Mouse (Mus musculus): ENCODE results near the gene Pld4. TPM values are rescaled to one million over a fixed set of nuclear protein-coding genes. Genes with fewer than 3 reads are reported as not detected.

The Pld4 gene
- total and polyA plus RNA-seq, 2 experiments = 8.5 to 20.5 TPM

- Histone ChIP-seq H3K27me3 (ENCODE audit: control insufficient read depth, insufficient read depth, low read length) (no peaks in the 10 kb centered on the region), H3K9ac (ENCODE audit: low read depth, low read length) (no peak overlapping the region), H3K27ac (replicated peaks; ENCODE audit: insufficient read depth, low read depth, low read length) (no peak overlapping the region), H3K36me3 (ENCODE audit: control insufficient read depth, insufficient read depth, low read length) (no peaks in the 10 kb centered on the region), H3K4me3 (ENCODE audit: insufficient read depth, low read depth, low read length) (no peak overlapping the region), H3K79me2 (ENCODE audit: control insufficient read depth, insufficient read depth, low read length) (no peaks in the 10 kb centered on the region), H3K4me1 (ENCODE audit: control insufficient read depth, insufficient read depth, low read length) (no peaks in the 10 kb centered on the region)
- DNase-seq (ENCODE audit: extremely low read depth, low read depth, low spot score) = no peak
- 71% methylated on average over 5 of the region's 5 CpGs for WGBS
- no peak for TF ChIP-seq POLR2A (IDR thresholded peaks at IDR 0.05; ENCODE audit: extremely low read depth, insufficient read depth, low read length)
- no peak for TF ChIP-seq CTCF (IDR thresholded peaks at IDR 0.05; ENCODE audit: low read depth, low read length)
Observed at GRCm38 (mm10) chr12:112808212-112808586, 47.7 kb downstream of the Pld4 start.

GRCm38 (mm10) chr12:112808587-112809364, 48.3 kb downstream of the Pld4 start, which contains the start of gene Clba1:
Gene Clba1, plus strand, starts transcription at chr12:112808937.
- Histone ChIP-seq H3K36me3 (ENCODE audit: control insufficient read depth, insufficient read depth, low read length) (no peaks in the 10 kb centered on the region), H3K79me2 (ENCODE audit: control insufficient read depth, insufficient read depth, low read length) (no peaks in the 10 kb centered on the region), H3K27ac (replicated peaks; ENCODE audit: insufficient read depth, low read depth, low read length) (no peak within 1 kb of the TSS), H3K4me3 (ENCODE audit: insufficient read depth, low read depth, low read length) (peak within 1 kb of the TSS; percentile 61), H3K9ac (ENCODE audit: low read depth, low read length) (peak within 1 kb of the TSS; percentile 35), H3K4me1 (ENCODE audit: control insufficient read depth, insufficient read depth, low read length) (no peaks in the 10 kb centered on the region), H3K27me3 (ENCODE audit: control insufficient read depth, insufficient read depth, low read length) (no peaks in the 10 kb centered on the region)
- WGBS = 2% methylated on average over 64 of the region's 64 CpGs
- DNase-seq (ENCODE audit: extremely low read depth, low read depth, low spot score) = peak; percentile 78
- TF ChIP-seq CTCF (IDR thresholded peaks at IDR 0.05; ENCODE audit: low read depth, low read length) (peak; percentile 43), POLR2A (IDR thresholded peaks at IDR 0.05; ENCODE audit: extremely low read depth, insufficient read depth, low read length) (no peak)

GRCm38 (mm10) chr12:112809641-112810040, 49.2 kb downstream of the Pld4 start:
- H3K36me3 ChIP-seq (ENCODE audit: control insufficient read depth, insufficient read depth, low read length) = no peaks in the 10 kb centered on the region
- peak overlapping the region; percentile 35; the same call in 1 of the 2 replicates for H3K9ac ChIP-seq (ENCODE audit: low read depth, low read length)
- H3K4me3 ChIP-seq (ENCODE audit: insufficient read depth, low read depth, low read length) = peak overlapping the region; percentile 61; the same call in 1 of the 2 replicates
- TF ChIP-seq POLR2A (IDR thresholded peaks at IDR 0.05; ENCODE audit: extremely low read depth, insufficient read depth, low read length) = no peak
- TF ChIP-seq CTCF (IDR thresholded peaks at IDR 0.05; ENCODE audit: low read depth, low read length) = no peak
- no peaks in the 10 kb centered on the region for H3K4me1 ChIP-seq (ENCODE audit: control insufficient read depth, insufficient read depth, low read length)
- no peaks in the 10 kb centered on the region for H3K79me2 ChIP-seq (ENCODE audit: control insufficient read depth, insufficient read depth, low read length)
- 21% methylated on average over 8 of the region's 8 CpGs for WGBS
- H3K27ac ChIP-seq (replicated peaks; ENCODE audit: insufficient read depth, low read depth, low read length) = no peak overlapping the region
- no peak for DNase-seq (ENCODE audit: extremely low read depth, low read depth, low spot score)
- H3K27me3 ChIP-seq (ENCODE audit: control insufficient read depth, insufficient read depth, low read length) = no peaks in the 10 kb centered on the region

GRCm38 (mm10) chr12:112810092-112810885, 49.8 kb downstream of the Pld4 start:
- H3K9ac ChIP-seq (ENCODE audit: low read depth, low read length) = no peak overlapping the region
- H3K4me1 ChIP-seq (ENCODE audit: control insufficient read depth, insufficient read depth, low read length) = no peaks in the 10 kb centered on the region
- no peaks in the 10 kb centered on the region for H3K36me3 ChIP-seq (ENCODE audit: control insufficient read depth, insufficient read depth, low read length)
- no peak overlapping the region for H3K4me3 ChIP-seq (ENCODE audit: insufficient read depth, low read depth, low read length)
- H3K27me3 ChIP-seq (ENCODE audit: control insufficient read depth, insufficient read depth, low read length) = no peaks in the 10 kb centered on the region
- no peak for DNase-seq (ENCODE audit: extremely low read depth, low read depth, low spot score)
- no peak overlapping the region for H3K27ac ChIP-seq (replicated peaks; ENCODE audit: insufficient read depth, low read depth, low read length)
- TF ChIP-seq CTCF (IDR thresholded peaks at IDR 0.05; ENCODE audit: low read depth, low read length) = no peak
- no peak for TF ChIP-seq POLR2A (IDR thresholded peaks at IDR 0.05; ENCODE audit: extremely low read depth, insufficient read depth, low read length)
- WGBS = 75% methylated on average over 19 of the region's 19 CpGs
- no peaks in the 10 kb centered on the region for H3K79me2 ChIP-seq (ENCODE audit: control insufficient read depth, insufficient read depth, low read length)

GRCm38 (mm10) chr12:112813370-112813769, 52.9 kb downstream of the Pld4 start:
- no peak overlapping the region for H3K4me3 ChIP-seq (ENCODE audit: insufficient read depth, low read depth, low read length)
- 95% methylated on average over 7 of the region's 7 CpGs for WGBS
- H3K4me1 ChIP-seq (ENCODE audit: control insufficient read depth, insufficient read depth, low read length) = no peaks in the 10 kb centered on the region
- H3K9ac ChIP-seq (ENCODE audit: low read depth, low read length) = no peak overlapping the region
- no peak overlapping the region for H3K27ac ChIP-seq (replicated peaks; ENCODE audit: insufficient read depth, low read depth, low read length)
- H3K36me3 ChIP-seq (ENCODE audit: control insufficient read depth, insufficient read depth, low read length) = no peaks in the 10 kb centered on the region
- no peaks in the 10 kb centered on the region for H3K27me3 ChIP-seq (ENCODE audit: control insufficient read depth, insufficient read depth, low read length)
- H3K79me2 ChIP-seq (ENCODE audit: control insufficient read depth, insufficient read depth, low read length) = no peaks in the 10 kb centered on the region
- TF ChIP-seq POLR2A (IDR thresholded peaks at IDR 0.05; ENCODE audit: extremely low read depth, insufficient read depth, low read length) = no peak
- no peak for DNase-seq (ENCODE audit: extremely low read depth, low read depth, low spot score)

Data from liver, adult 2 months (tissue).